Mouse (Mus musculus) large intestine, adult 2 months (tissue): ENCODE measurements around the gene Eef2. TPM values are rescaled to one million over a fixed set of nuclear protein-coding genes. Genes with fewer than 3 reads are reported as not detected.

Experiments
- DNase-seq: peaks from one replicate; pipeline ENCODE4 v3.0.0-alpha.2; 2012; ENCODE audit warnings: low read depth, low spot score
- WGBS: fragments of 180-500 bp; shearing (Covaris S2); methylation state at CpG from one replicate; pipeline ENCODE4 v1.1.7; 2018; 5-methylcytosine and 5-hydroxymethylcytosine counted together
- polyA plus RNA-seq: library from polyadenylated mRNA; depleted of rRNA; stranded (reverse); fragments of >200 nt; gene quantifications from 2 replicates; pipeline ENCODE4 v1.2.3, GENCODE M21; 2012; rRNA removed

Eef2 gene
- polyA plus RNA-seq, 1 experiment: 1,127 TPM

GRCm38 (mm10) chr10:81230438-81231332, 54.3 kb downstream of the Eef2 start, which contains the start of gene Atcay:
Gene Atcay (minus strand): TSS chr10:81230833.
- DNase-seq: no peak
- whole genome bisulfite sequencing: 23% methylated on average over 27 of the region's 27 CpGs

GRCm38 (mm10) chr10:81231436-81231835, 55.0 kb downstream of the Eef2 start:
- WGBS: 62% methylated on average over 7 of the region's 7 CpGs
- DNase-seq: no peak

Other genes with a start within 250 kb of the Eef2 start
- 18.3 and 23.8 TPM in 2 replicates for gene Gadd45b, start 246.6 kb upstream of the Eef2 start, polyA plus RNA-seq
- 0.83 and 1.1 TPM in 2 replicates for gene Gng7, start 161.7 kb upstream of the Eef2 start, polyA plus RNA-seq
- 0.22 and 0.36 TPM in 2 replicates for gene Diras1, start 151.0 kb upstream of the Eef2 start, polyA plus RNA-seq
- 26.3 and 26.5 TPM in 2 replicates for gene Slc39a3, start 139.2 kb upstream of the Eef2 start, polyA plus RNA-seq
- gene Sgta, start 116.5 kb upstream of the Eef2 start, polyA plus RNA-seq: 143 and 164 TPM in 2 replicates
- 31.5 and 36.1 TPM in 2 replicates for gene Thop1, start 106.6 kb upstream of the Eef2 start, polyA plus RNA-seq
- 38.1 and 162 TPM in 2 replicates for gene Creb3l3, start 77.8 kb upstream of the Eef2 start, polyA plus RNA-seq
- 212 and 265 TPM in 2 replicates for gene Map2k2, start 70.7 kb upstream of the Eef2 start, polyA plus RNA-seq
- gene Zbtb7a, start 41.4 kb upstream of the Eef2 start, polyA plus RNA-seq: 47.6 and 80.0 TPM in 2 replicates
- gene Pias4, start 8.7 kb upstream of the Eef2 start, polyA plus RNA-seq: 40.4 and 40.5 TPM in 2 replicates
- 78.5 and 80.1 TPM in 2 replicates for gene Dapk3, start 6.4 kb downstream of the Eef2 start, polyA plus RNA-seq
- not detected in 2 replicates for gene 4930442H23Rik, start 7.2 kb downstream of the Eef2 start, polyA plus RNA-seq
- gene Nmrk2, start 25.4 kb downstream of the Eef2 start, polyA plus RNA-seq: not detected in 2 replicates
- gene Atcay, start 54.2 kb downstream of the Eef2 start, polyA plus RNA-seq: 0.70 and 0.76 TPM in 2 replicates
- 5.1 and 8.2 TPM in 2 replicates for gene Zfr2, start 56.5 kb downstream of the Eef2 start, polyA plus RNA-seq
- 6.5 and 9.5 TPM in 2 replicates for gene Matk, start 76.3 kb downstream of the Eef2 start, polyA plus RNA-seq
- 109 and 119 TPM in 2 replicates for gene Mrpl54, start 90.3 kb downstream of the Eef2 start, polyA plus RNA-seq
- gene Apba3, start 90.3 kb downstream of the Eef2 start, polyA plus RNA-seq: 72.7 and 114 TPM in 2 replicates
- 140 and 172 TPM in 2 replicates for gene Tjp3, start 115.0 kb downstream of the Eef2 start, polyA plus RNA-seq
- 30.6 and 43.4 TPM in 2 replicates for gene Pip5k1c, start 116.3 kb downstream of the Eef2 start, polyA plus RNA-seq
- 25.7 and 28.1 TPM in 2 replicates for gene Cactin, start 144.5 kb downstream of the Eef2 start, polyA plus RNA-seq
- 7.0 and 8.0 TPM in 2 replicates for gene Tbxa2r, start 152.1 kb downstream of the Eef2 start, polyA plus RNA-seq
- 0.78 and 0.95 TPM in 2 replicates for gene Gipc3, start 166.6 kb downstream of the Eef2 start, polyA plus RNA-seq
- gene Hmg20b, start 173.8 kb downstream of the Eef2 start, polyA plus RNA-seq: 83.6 and 98.6 TPM in 2 replicates
- 12.1 and 13.6 TPM in 2 replicates for gene Mfsd12, start 180.9 kb downstream of the Eef2 start, polyA plus RNA-seq
- gene 4930404N11Rik, start 189.2 kb downstream of the Eef2 start, polyA plus RNA-seq: 3.6 and 4.6 TPM in 2 replicates
- 81.5 and 85.5 TPM in 2 replicates for gene Fzr1, start 201.9 kb downstream of the Eef2 start, polyA plus RNA-seq
- 48.2 and 60.4 TPM in 2 replicates for gene Dohh, start 207.8 kb downstream of the Eef2 start, polyA plus RNA-seq
- 3.3 and 3.7 TPM in 2 replicates for gene Gm48551, start 207.8 kb downstream of the Eef2 start, polyA plus RNA-seq
- 0.98 and 4.1 TPM in 2 replicates for gene Gm48552, start 212.4 kb downstream of the Eef2 start, polyA plus RNA-seq
- 2,134 and 4,482 TPM in 2 replicates for gene Smim24, start 216.4 kb downstream of the Eef2 start, polyA plus RNA-seq